9 mouse cellular contexts compared by ENCODE assay signal in the genomic region with DNA sequence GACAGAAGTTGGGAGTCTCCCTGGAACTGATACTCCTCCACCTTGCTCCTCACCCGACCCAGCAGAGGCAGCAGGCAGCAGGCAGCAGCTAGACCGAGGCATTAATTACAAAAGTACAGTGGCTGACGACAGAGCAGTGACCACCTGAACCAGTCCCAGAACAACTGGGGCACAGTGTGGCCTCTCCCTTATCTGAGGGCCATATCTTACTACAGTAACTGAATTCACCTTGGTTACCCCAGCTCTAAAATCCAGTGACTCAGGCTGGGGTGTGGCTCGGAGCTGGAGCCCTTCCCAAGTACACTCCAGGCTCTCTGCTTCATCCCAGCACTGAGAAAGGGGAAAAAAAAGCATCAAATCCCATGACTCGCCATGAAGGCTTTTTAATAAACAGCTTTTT. TPM values are rescaled to one million over a fixed set of nuclear protein-coding genes. Genes with fewer than 3 reads are reported as not detected.
DNase-seq lines count a peak whose midpoint lies in the region; ATAC-seq and TF ChIP-seq lines count a peak whose summit lies in the region.
"Had no signal": no experiment of that assay in that cellular context is flagged by ENCODE, and none has a peak within 500 bp of the region (broad histone marks: within the 10 kb centered on the region; RNA-seq: fewer than 3 reads in every experiment).

No protein-coding gene starts in this region.

- no peak overlapping the region for H3K4me2 ChIP-seq in heart, postnatal 0 days (ENCODE audit: low read depth, low read length)
- H3K4me2 ChIP-seq in hindbrain, embryonic 16.5 days (ENCODE audit: low read length), result no peak overlapping the region
- H3K4me2 ChIP-seq: forebrain, embryonic 15.5 days; liver, embryonic 11.5 days had no signal

- no peak overlapping the region for H3K4me3 ChIP-seq in heart, postnatal 0 days (ENCODE audit: low read depth, low read length)
- H3K4me3 ChIP-seq in forebrain, embryonic 10.5 days, result no peak overlapping the region
- no peak overlapping the region for H3K4me3 ChIP-seq in hindbrain, embryonic 16.5 days (ENCODE audit: low read length)
- H3K4me3 ChIP-seq: forebrain, embryonic 15.5 days had no signal

- peak overlapping the region; percentile 67 for H3K27ac ChIP-seq in heart, postnatal 0 days (ENCODE audit: low read depth)
- H3K27ac ChIP-seq in forebrain, embryonic 10.5 days, result no peak overlapping the region
- no peak overlapping the region for H3K27ac ChIP-seq in hindbrain, embryonic 16.5 days (ENCODE audit: low read depth, low read length)
- H3K27ac ChIP-seq: forebrain, embryonic 15.5 days had no signal

- no peaks in the 10 kb centered on the region for H3K36me3 ChIP-seq in heart, postnatal 0 days (replicated peaks; ENCODE audit: control insufficient read depth, insufficient read depth, low read length)
- no peaks in the 10 kb centered on the region for H3K36me3 ChIP-seq in forebrain, embryonic 10.5 days (replicated peaks)
- H3K36me3 ChIP-seq in hindbrain, embryonic 16.5 days (ENCODE audit: control insufficient read depth, insufficient read depth, low read length), result no peaks in the 10 kb centered on the region
- H3K36me3 ChIP-seq: forebrain, embryonic 15.5 days had no signal

- no peaks in the 10 kb centered on the region for H3K27me3 ChIP-seq in heart, postnatal 0 days (ENCODE audit: control insufficient read depth, insufficient read depth, low read length)
- H3K27me3 ChIP-seq in forebrain, embryonic 10.5 days (ENCODE audit: poor library complexity, severe bottlenecking), result no peaks in the 10 kb centered on the region
- no peaks in the 10 kb centered on the region for H3K27me3 ChIP-seq in hindbrain, embryonic 16.5 days (replicated peaks; ENCODE audit: control insufficient read depth, insufficient read depth, low read length)
- H3K27me3 ChIP-seq: forebrain, embryonic 15.5 days had no signal

- TF ChIP-seq EP300 in heart, postnatal 0 days (IDR thresholded peaks at IDR 0.05; ENCODE audit: low read depth), result no peak

- H3K9ac ChIP-seq in heart, postnatal 0 days (replicated peaks; ENCODE audit: low read depth, low read length), result no peak overlapping the region
- no peak overlapping the region for H3K9ac ChIP-seq in hindbrain, embryonic 16.5 days (ENCODE audit: low read depth, low read length)
- H3K9ac ChIP-seq: forebrain, embryonic 15.5 days had no signal

- peak; percentile 52; the same call in 1 of the 2 replicates for ATAC-seq in heart, postnatal 0 days (ENCODE audit: insufficient read depth, low read depth)
- ATAC-seq in hindbrain, embryonic 16.5 days, result no peak
- ATAC-seq: forebrain, embryonic 15.5 days had no signal

- no peaks in the 10 kb centered on the region for H3K9me3 ChIP-seq in heart, postnatal 0 days (replicated peaks; ENCODE audit: control insufficient read depth, low read length)
- H3K9me3 ChIP-seq in forebrain, embryonic 10.5 days, result no peaks in the 10 kb centered on the region
- no peaks in the 10 kb centered on the region for H3K9me3 ChIP-seq in hindbrain, embryonic 16.5 days (ENCODE audit: control insufficient read depth, low read length)
- H3K9me3 ChIP-seq: forebrain, embryonic 15.5 days had no signal

- H3K4me1 ChIP-seq in heart, postnatal 0 days (ENCODE audit: control insufficient read depth, insufficient read depth), result peaks cover 26% of the 10 kb centered on the region
- peaks cover 4% of the 10 kb centered on the region; the same call in 1 of the 2 replicates for H3K4me1 ChIP-seq in forebrain, embryonic 10.5 days
- H3K4me1 ChIP-seq in hindbrain, embryonic 16.5 days (ENCODE audit: control insufficient read depth, insufficient read depth, low read depth, low read length), result peaks cover 13% of the 10 kb centered on the region

- DNase-seq in NIH3T3 (ENCODE audit: low read depth), result peak; percentile 85
- peak; percentile 58 for DNase-seq in adrenal gland, adult 8-10 months
- no peak for DNase-seq in heart, postnatal 0 days (ENCODE audit: low spot score)
- peak; percentile 55 for DNase-seq in lung, postnatal 10 days
- DNase-seq in forebrain, embryonic 10.5 days (ENCODE audit: extremely low spot score, low spot score), result no peak
- no peak for DNase-seq in spleen, postnatal 10 days (ENCODE audit: low spot score in 2 of 2)

- WGBS in heart, postnatal 0 days, result 39% methylated on average over 5 of the region's 5 CpGs
- WGBS in forebrain, embryonic 10.5 days, result 76% methylated on average over 5 of the region's 5 CpGs
- 61% methylated on average over 5 of the region's 5 CpGs for WGBS in hindbrain, embryonic 16.5 days

- no peak for TF ChIP-seq CTCF in heart, postnatal 0 days (IDR thresholded peaks at IDR 0.05; ENCODE audit: low read depth)

RNA-seq across cellular contexts. Expression of a gene that starts 37.3 kb away (rescaled TPM):
- total RNA-seq in adrenal gland, adult 8-10 months (2022), result 10 to 100 TPM; 11.0 to 35.2 (median 19.0) TPM
- total RNA-seq in heart, postnatal 0 days (2014; rRNA removed; ENCODE audit: low replicate concordance), result 13.7 and 14.2 TPM in 2 replicates
- polyA plus RNA-seq in heart, postnatal 0 days (2015; fragmentation: Nextera tagmentation; extraction: Ambion mirVana), result 7.7 and 8.4 TPM in 2 replicates
- polyA plus RNA-seq in forebrain, embryonic 10.5 days (2016; fragmentation: Nextera tagmentation; extraction: Ambion mirVana), result 6.4 and 6.5 TPM in 2 replicates
- polyA plus RNA-seq in hindbrain, embryonic 16.5 days (2015; fragmentation: Nextera tagmentation; extraction: Ambion mirVana), result 15.4 and 23.6 TPM in 2 replicates

Comparison
In these comparisons a context has a peak if more than half of its experiments do, and no peak if none do; other contexts are left out.
1. DNase-seq: peak in NIH3T3 (single experiment), adrenal gland, adult 8-10 months (single experiment) and lung, postnatal 10 days (single experiment); none in heart, postnatal 0 days (single experiment), forebrain, embryonic 10.5 days (single experiment) and spleen, postnatal 10 days (0 of 2).